Mouse (Mus musculus): Measurements from ENCODE around the gene Ccsap.

DNA sequence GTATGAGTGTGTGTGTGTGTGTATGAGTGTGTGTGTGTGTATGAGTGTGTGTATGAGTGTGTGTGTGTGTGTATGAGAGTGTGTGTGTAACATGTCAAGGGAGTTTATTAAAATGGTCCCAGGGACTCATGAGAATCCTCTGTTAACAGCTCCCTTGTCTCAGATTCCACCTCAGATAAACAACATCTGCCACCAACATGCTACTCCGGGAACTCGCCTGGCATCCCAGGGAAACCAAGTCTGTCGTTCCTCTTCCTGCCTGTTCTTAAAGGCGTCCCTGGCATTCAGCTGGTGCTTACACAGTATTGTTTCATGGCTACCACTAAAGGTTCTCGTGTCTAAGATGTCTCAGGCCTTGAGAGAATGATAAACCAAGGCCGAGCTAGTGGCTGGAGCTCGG is 15.7 kb downstream of the Ccsap start:
- no peak for TF ChIP-seq CTCF (IDR thresholded peaks at IDR 0.05; ENCODE audit: low read depth)
- no peak for TF ChIP-seq EP300 (IDR thresholded peaks at IDR 0.05; ENCODE audit: low read depth)
